Mouse (Mus musculus) brain, embryonic 14.5 days (tissue): Measurements from ENCODE around the gene Tbc1d14.

Experiments
- CTCF ChIP-seq: fragments of 200-500 bp; IDR thresholded peaks from 2 replicates; pipeline ENCODE4 v1.5.1; 2012; ENCODE audit warnings: inconsistent platforms, mild to moderate bottlenecking, moderate library complexity, borderline replicate concordance; ENCODE audit not compliant: insufficient read depth, insufficient read length; ENCODE audit errors: extremely low read depth
- POLR2A ChIP-seq: fragments of 200-500 bp; IDR thresholded peaks from 2 replicates; pipeline ENCODE4 v1.6.1; 2012; ENCODE audit warnings: mild to moderate bottlenecking, inconsistent platforms, borderline replicate concordance; ENCODE audit not compliant: poor library complexity, insufficient read depth, insufficient read length, severe bottlenecking; ENCODE audit errors: extremely low read depth

DNA sequence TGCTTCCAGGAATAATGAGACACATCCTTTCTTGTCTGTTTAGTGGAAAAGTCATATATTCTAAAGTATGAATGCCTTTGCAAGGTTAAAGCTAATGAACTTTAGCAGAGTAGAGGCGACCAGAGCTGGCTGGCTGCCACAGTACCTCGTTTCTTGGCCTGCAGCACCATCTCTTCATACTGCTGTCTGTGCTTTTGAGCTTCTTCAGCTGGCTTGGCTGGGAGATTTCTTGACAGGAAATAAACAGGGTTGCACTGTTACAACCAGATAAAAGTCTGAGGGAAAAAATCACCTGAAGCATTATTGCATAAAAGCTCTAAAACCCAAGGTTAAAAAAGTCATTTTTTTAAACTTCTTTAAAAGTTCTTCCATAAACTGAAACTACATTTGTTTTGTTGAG, 70.3 kb downstream of the Tbc1d14 start:
- TF ChIP-seq POLR2A (no peak), CTCF (no peak)
